Mouse (Mus musculus): Measurements from ENCODE around the gene Pde4dip. TPM values are rescaled to one million over a fixed set of nuclear protein-coding genes. Genes with fewer than 3 reads are reported as not detected.

The Pde4dip gene
- polyA plus RNA-seq, 1 experiment: 39.3 TPM

GRCm38 (mm10) chr3:97751566-97751965 lies 136.9 kb downstream of the Pde4dip start:
- DNase-seq (ENCODE audit: low read depth): no peak

DNA sequence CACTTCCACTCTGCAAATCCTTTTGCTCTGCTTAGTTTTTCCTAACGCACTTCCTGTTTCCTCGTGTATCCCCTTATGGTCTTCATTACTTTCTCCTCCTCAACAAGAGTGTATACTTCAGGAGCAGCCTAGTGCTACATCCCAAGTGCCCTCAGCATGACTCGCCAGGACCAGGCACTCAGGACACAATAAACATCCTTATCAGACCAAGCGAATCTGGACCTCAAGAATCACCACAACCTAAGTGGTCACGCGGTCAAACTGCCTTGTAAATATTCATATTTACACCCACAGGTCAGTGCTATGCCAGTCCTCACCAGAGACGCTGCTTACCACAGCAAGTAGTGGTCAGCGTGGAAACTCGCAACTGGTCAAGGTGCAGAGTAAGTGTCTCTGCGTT lies 139.7 kb downstream of the Pde4dip start:
- no peak for DNase-seq (ENCODE audit: low read depth)

- no peak for DNase-seq (ENCODE audit: low read depth)
Measured at GRCm38 (mm10) chr3:97742841-97743240, 145.7 kb downstream of the Pde4dip start.

DNA sequence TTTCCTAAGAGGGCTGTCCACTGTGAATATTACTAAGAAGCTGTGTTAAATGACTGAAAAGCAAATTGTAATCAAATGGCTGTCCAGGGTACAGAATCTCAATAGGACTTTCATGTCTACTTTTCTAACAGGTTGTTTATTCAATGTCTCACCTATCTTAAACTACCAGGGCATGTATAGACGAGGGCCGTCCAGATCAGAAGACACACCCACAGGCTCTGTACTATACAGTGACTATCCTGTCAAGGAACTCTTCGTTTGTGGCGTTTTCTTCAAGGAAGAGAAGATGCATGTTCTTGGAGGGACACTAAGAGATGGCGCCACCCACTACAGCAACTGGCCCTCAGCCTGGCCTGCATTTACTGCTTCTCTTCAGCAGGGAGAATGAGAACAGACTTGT lies 152.9 kb downstream of the Pde4dip start:
- no peak for DNase-seq (ENCODE audit: low read depth)

- DNase-seq (ENCODE audit: low read depth): no peak
Measured at GRCm38 (mm10) chr3:97734259-97734658, 154.2 kb downstream of the Pde4dip start.

GRCm38 (mm10) chr3:97732622-97733021 lies 155.9 kb downstream of the Pde4dip start:
- DNase-seq (ENCODE audit: low read depth): no peak

DNA sequence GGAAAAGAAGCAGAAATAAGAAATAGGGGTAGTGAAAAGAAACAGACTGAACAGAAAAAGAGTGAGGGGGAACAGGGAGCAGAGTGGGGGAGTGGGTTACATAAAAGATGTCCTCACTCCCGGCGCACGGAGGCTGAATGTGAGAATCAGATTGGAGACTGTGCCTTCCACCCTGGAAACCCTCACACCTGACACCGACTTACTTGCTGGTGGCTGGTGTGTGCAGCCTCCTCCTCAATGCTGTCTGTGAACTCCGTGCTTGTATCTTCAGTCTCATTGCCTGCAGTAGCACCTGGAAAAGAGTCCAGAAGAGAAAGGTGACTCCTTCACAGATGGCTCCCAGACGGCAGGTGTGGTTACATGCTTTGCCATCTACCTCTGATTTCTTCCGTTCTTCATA lies 157.9 kb downstream of the Pde4dip start:
- no peak for DNase-seq (ENCODE audit: low read depth)

DNA sequence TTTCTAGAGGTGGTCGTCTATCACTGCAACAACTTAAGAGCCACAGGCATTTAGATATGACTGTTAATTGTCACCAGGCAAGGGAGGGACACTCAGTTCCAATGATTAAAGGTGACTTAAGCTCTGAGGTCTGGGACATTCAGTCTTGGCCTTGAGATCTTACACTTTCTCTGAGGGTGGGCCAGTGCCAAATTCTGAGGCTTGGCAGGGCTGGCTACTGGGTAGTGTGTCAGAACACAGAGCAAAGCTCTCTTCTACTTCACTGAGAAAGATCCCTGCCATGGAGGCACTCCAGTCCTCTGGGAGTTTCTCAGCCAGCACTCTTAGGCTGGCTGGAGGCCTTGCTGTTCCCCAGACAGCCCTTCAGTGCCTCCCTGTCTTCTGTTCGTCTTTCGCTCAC lies 158.4 kb downstream of the Pde4dip start:
- DNase-seq (ENCODE audit: low read depth): no peak

DNA sequence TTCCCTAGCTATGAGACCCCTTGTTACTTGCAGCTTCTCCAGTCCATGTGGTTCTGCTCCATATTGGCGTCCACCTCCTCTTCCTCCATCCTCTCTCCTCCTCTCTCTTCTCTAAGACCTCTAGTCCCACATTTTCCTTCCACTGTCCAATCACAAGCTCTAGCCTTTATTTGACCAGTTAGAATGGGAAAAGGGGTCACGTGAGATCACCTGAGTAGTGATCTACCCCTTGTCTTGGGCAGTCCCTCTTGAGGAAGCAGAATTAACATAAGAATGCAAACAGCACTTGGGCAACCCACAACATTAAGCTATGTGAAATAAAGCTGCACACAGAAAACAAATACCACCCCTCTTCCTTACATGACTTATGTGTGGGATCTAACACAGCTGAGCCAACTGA lies 160.7 kb downstream of the Pde4dip start:
- DNase-seq (ENCODE audit: low read depth): no peak

DNA sequence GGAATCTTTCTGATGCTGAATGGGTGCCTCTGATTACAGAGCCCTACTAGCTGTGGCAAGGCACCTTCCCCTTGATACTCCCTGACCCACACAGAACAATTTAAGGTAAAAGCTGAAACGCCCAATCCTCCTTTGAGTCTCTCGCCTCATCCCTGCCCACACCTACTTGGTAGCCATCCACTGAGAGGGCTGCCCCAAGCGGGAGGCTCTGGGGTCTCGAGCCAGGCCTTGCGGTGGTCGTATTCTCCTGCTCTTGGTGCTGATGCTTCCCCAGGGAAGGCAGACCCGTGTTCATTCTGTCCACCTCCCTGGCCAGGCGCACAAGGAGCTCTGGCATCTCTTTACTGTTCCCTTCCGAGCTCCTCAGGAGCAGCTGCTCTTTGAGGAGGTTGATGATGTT lies 169.4 kb downstream of the Pde4dip start:
- no peak for DNase-seq (ENCODE audit: low read depth)

DNA sequence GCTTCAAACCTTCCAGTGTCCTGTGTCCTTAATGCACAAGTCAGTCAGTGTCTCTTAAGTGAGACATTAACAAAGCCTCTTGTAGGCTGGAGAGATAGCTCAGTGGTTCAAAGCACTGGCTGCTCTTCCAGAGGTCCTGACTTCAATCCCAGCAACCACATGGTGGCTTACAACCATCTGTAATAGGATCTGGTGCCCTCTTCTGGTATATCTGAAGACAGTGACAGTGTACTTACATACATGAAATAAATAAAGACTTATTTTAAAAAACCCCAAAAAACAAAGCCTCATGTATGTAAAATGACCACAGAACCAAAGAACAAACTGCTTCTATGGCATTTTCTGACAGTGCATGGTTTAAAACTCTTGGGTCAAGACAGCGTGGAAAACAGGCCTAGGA lies 172.6 kb downstream of the Pde4dip start:
- DNase-seq (ENCODE audit: low read depth): no peak

- no peak for DNase-seq (ENCODE audit: low read depth)
Measured at GRCm38 (mm10) chr3:97710881-97711280, 177.6 kb downstream of the Pde4dip start.

GRCm38 (mm10) chr3:97710134-97710533 lies 178.4 kb downstream of the Pde4dip start:
- DNase-seq (ENCODE audit: low read depth): no peak

- DNase-seq (ENCODE audit: low read depth): no peak
Measured at GRCm38 (mm10) chr3:97706561-97706960, 181.9 kb downstream of the Pde4dip start.

- no peak for DNase-seq (ENCODE audit: low read depth)
Measured at GRCm38 (mm10) chr3:97705508-97705907, 183.0 kb downstream of the Pde4dip start.

DNA sequence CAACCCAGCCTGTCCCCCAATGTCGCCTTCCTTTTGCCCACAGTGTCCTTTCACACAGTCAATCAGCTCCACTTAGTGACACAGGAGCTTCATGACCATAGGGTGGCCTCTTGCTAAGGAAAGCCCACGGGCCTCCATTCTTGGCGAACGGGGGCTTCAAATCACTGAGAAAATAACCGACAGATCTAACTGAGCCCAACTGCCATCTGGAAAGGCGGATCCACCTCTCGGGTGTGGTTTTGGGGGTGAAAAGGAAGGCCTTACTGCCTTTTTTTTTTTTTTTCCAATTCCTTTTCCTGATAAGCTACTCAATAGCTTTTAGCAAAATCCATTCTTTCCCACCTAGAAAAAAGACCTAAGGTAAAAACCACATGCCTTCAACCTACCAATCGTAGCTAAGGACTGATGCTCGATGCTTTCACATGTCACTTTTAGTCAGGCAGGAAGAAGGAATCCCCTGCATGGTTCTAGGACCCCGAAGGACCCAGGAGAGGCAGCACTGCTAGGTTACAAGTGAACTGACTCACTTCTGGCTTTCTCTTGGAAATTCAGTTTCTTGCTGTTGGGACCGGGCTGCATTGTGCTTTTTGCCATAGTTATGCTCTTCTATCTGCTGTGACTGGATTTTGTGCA lies 185.9 kb downstream of the Pde4dip start:
- no peak for DNase-seq (ENCODE audit: low read depth)

DNA sequence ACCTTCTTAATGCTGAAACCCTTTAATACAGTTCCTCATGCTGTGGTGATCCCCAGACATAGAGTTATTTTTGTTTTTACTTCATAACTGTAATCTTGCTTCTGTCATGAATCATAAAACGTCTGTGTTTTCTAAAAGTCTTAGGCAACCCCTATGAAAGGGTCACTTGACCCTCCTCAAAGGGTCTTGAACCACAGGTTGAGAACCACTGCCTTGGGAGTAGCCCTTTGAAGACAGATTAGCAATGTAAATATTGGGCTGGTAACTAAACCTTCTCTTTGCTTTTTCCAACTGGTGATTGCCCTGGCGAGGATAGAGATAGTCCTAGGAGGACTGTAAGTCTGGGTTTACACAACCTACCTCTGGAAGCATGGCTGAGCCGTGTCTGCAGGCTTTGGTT lies 187.3 kb downstream of the Pde4dip start:
- DNase-seq (ENCODE audit: low read depth): no peak

- no peak for DNase-seq (ENCODE audit: low read depth)
Measured at GRCm38 (mm10) chr3:97699061-97699460, 189.4 kb downstream of the Pde4dip start.

DNA sequence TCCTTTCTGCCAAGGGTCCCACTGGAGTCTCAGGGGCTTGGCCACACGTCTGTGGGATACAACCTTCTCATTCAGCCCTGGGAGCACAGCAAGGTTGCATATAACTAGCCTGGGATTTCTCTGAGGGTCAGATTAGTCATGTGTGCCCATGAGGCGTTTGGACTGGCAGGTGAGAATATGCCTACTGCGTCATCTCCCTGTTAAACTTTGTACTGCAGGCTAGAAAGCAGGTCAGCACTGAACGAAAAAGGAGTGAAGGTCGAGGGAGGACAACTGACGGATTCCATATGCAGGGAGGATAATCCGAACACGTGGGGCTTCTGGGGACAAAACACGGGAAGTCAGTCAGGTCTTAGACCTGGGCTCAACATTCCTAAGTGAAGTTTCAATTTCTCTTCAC lies 191.2 kb downstream of the Pde4dip start:
- no peak for DNase-seq (ENCODE audit: low read depth)

GRCm38 (mm10) chr3:97696866-97697265 lies 191.6 kb downstream of the Pde4dip start:
- no peak for DNase-seq (ENCODE audit: low read depth)

DNA sequence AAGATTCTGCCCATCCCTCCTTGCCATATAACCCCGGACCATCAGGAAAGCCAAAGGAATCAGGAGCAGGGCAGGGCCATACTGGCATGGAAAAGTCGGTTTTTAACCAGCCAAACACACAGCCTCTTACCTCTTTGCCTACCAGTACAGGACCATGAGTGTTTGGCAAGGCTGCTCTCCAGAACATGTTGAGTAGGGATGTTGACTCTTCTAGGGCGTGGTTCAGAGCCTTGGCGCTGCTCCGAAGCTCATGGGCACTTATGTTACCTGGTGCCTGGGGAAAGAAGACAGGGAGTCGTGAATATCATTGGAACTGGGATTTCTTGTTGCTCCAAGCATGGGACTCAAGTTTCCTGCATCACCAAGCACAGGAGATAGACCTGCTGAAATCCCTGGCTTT lies 194.7 kb downstream of the Pde4dip start:
- no peak for DNase-seq (ENCODE audit: low read depth)

DNA sequence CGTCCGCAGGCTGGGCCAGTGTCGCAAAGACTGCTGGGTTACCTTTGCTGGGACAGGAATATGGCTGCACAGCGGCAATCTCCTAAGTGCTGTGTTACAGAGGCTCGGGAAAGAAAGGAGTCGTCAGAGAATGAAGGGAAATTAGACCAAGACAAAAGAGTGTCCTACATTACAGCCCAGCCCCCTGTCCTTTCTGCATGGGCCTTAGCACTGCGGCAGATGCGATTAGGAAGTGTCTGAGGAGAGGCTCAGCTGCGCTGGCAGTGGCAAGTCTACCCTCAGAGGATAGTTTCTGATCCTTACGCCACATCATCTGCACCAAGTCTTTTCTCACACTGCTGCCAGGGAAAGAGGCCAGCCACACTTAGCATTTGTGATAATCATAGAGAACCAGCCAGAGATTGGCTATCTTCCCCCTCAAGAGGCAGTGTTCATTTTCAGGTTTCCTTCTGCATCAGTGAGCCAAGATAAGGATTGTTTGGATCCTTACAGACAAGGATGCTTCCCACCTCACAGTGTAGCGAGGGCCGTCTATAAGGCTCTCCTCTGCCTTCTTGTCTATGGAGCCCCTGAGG lies 197.0 kb downstream of the Pde4dip start:
- DNase-seq (ENCODE audit: low read depth): no peak

GRCm38 (mm10) chr3:97690590-97690989 lies 197.9 kb downstream of the Pde4dip start:
- DNase-seq (ENCODE audit: low read depth): no peak

GRCm38 (mm10) chr3:97689289-97689688 lies 199.2 kb downstream of the Pde4dip start:
- no peak for DNase-seq (ENCODE audit: low read depth)

Measured in gonadal fat pad, adult 2 months (tissue).